Mouse (Mus musculus) CH12.LX (cell line): ENCODE data around the gene Pdzd2. TPM values are rescaled to one million over a fixed set of nuclear protein-coding genes. Genes with fewer than 3 reads are reported as not detected.

Experiments used
- DNase-seq: peaks from one replicate; pipeline ENCODE4 v3.0.0-alpha.2; 2013; ENCODE audit errors: extremely low read depth
- H3K27ac ChIP-seq: 2 replicates; pipeline ENCODE4 v1.5.1; 2012; ENCODE audit warnings: low read depth, mild to moderate bottlenecking, control low read depth, moderate library complexity; ENCODE audit not compliant: insufficient read depth
- H3K27me3 ChIP-seq: replicated peaks from 2 replicates; pipeline ENCODE3; 2012; ENCODE audit warnings: inconsistent platforms
- H3K36me3 ChIP-seq, 2 experiments: replicated peaks in 1 of 2; 2 replicates each; pipeline versions ENCODE3 to v1.6.1; 2012; ENCODE audit warnings: inconsistent platforms in 1 of 2, low read length in 1 of 2, mild to moderate bottlenecking in 1 of 2, mixed read lengths in 1 of 2, moderate library complexity in 1 of 2; ENCODE audit not compliant: control insufficient read depth in 1 of 2, insufficient read depth in 1 of 2
- H3K4me1 ChIP-seq, 2 experiments: 2 replicates each; pipeline ENCODE4 v1.6.1; 2012; ENCODE audit warnings: inconsistent platforms in 1 of 2, moderate library complexity in 1 of 2; ENCODE audit not compliant: insufficient read depth in 2 of 2, control insufficient read depth in 1 of 2
- H3K4me2 ChIP-seq: 2 replicates; pipeline ENCODE4 v1.6.1; 2012; ENCODE audit warnings: low read depth, mild to moderate bottlenecking, control low read depth; ENCODE audit not compliant: poor library complexity, insufficient read depth, severe bottlenecking
- H3K4me3 ChIP-seq, 3 experiments: fragments of 150-350 bp in 1 of 3; sonication (generic) in 1 of 3; replicated peaks in 1 of 3; 2 replicates each; pipeline versions ENCODE3 to v1.5.1; 2011 to 2012; ENCODE audit warnings: low read depth in 2 of 3, low read length in 2 of 3, mild to moderate bottlenecking in 2 of 3, moderate library complexity in 2 of 3, control low read depth in 1 of 3, improper control_type of control experiment in 1 of 3, inconsistent platforms in 1 of 3, mixed read lengths in 1 of 3; ENCODE audit not compliant: poor library complexity in 1 of 3
- H3K79me2 ChIP-seq: replicated peaks from 2 replicates; pipeline ENCODE4 v1.6.1; 2012; ENCODE audit warnings: mild to moderate bottlenecking, moderate library complexity; ENCODE audit not compliant: control insufficient read depth, poor library complexity, insufficient read depth, severe bottlenecking; ENCODE audit errors: extremely low read depth
- H3K9ac ChIP-seq: 2 replicates; pipeline ENCODE4 v1.6.1; 2012; ENCODE audit warnings: low read depth, mild to moderate bottlenecking, control low read depth, moderate library complexity; ENCODE audit not compliant: insufficient read depth
- H3K9me3 ChIP-seq: replicated peaks from 2 replicates; pipeline ENCODE3; 2012; ENCODE audit warnings: low read length, inconsistent platforms, mixed read lengths
- CHD1 ChIP-seq: IDR thresholded peaks from 2 replicates; pipeline ENCODE4 v1.6.1; 2012; ENCODE audit warnings: low read depth, low read length, improper control_type of control experiment, inconsistent platforms
- CTCF ChIP-seq, 2 experiments: IDR thresholded peaks in 1 of 2; conservative IDR thresholded peaks in 1 of 2; 2 replicates each; pipeline ENCODE4 v1.5.1; 2011 to 2012; ENCODE audit warnings: low read depth in 2 of 2, low read length in 2 of 2, improper control_type of control experiment in 1 of 2, inconsistent platforms in 1 of 2, mild to moderate bottlenecking in 1 of 2, moderate library complexity in 1 of 2
- ELF1 ChIP-seq: IDR thresholded peaks from 2 replicates; pipeline ENCODE4 v1.6.1; 2014; ENCODE audit warnings: low read depth, mild to moderate bottlenecking, inconsistent platforms, low read length, improper control_type of control experiment
- HCFC1 ChIP-seq: IDR thresholded peaks from 2 replicates; pipeline ENCODE4 v1.6.1; 2012; ENCODE audit warnings: low read depth, mild to moderate bottlenecking, inconsistent platforms, low read length, improper control_type of control experiment
- IRF4 ChIP-seq: IDR thresholded peaks from 2 replicates; pipeline ENCODE4 v1.6.1; 2014; ENCODE audit warnings: low read depth, mild to moderate bottlenecking, inconsistent platforms, low read length, improper control_type of control experiment
- JUND ChIP-seq: conservative IDR thresholded peaks from 2 replicates; pipeline ENCODE4 v1.6.1; 2011; ENCODE audit warnings: low read depth, low read length, improper control_type of control experiment
- MAFK ChIP-seq: IDR thresholded peaks from 2 replicates; pipeline ENCODE4 v1.6.1; 2011; ENCODE audit warnings: low read length, improper control_type of control experiment; ENCODE audit not compliant: insufficient replicate concordance
- MAZ ChIP-seq: IDR thresholded peaks from 2 replicates; pipeline ENCODE4 v1.6.1; 2012; ENCODE audit warnings: low read depth, mild to moderate bottlenecking, inconsistent platforms, low read length, improper control_type of control experiment, moderate library complexity
- MEF2A ChIP-seq: IDR thresholded peaks from 2 replicates; pipeline ENCODE4 v1.6.1; 2014; ENCODE audit warnings: low read depth, mild to moderate bottlenecking, inconsistent platforms, low read length, improper control_type of control experiment, borderline replicate concordance
- MYC ChIP-seq: IDR thresholded peaks from 2 replicates; pipeline ENCODE4 v1.6.1; 2011; ENCODE audit warnings: low read depth, mild to moderate bottlenecking, improper control_type of control experiment, low read length
- NELFE ChIP-seq: IDR thresholded peaks from 2 replicates; pipeline ENCODE4 v1.6.1; 2011; ENCODE audit warnings: low read depth, low read length, improper control_type of control experiment
- NRF1 ChIP-seq: IDR thresholded peaks from 2 replicates; pipeline ENCODE4 v1.6.1; 2014; ENCODE audit warnings: low read depth, mild to moderate bottlenecking, inconsistent platforms, low read length, improper control_type of control experiment, moderate library complexity
- PAX5 ChIP-seq: IDR thresholded peaks from 2 replicates; pipeline ENCODE4 v1.6.1; 2012; ENCODE audit warnings: low read length, inconsistent platforms, mixed read lengths
- POLR2AphosphoS2 ChIP-seq: IDR thresholded peaks from 2 replicates; pipeline ENCODE4 v1.6.1; 2011; ENCODE audit warnings: low read depth, low read length, improper control_type of control experiment
- RAD21 ChIP-seq: IDR thresholded peaks from 2 replicates; pipeline ENCODE4 v1.6.1; 2011; ENCODE audit warnings: low read depth, mild to moderate bottlenecking, low read length, improper control_type of control experiment, moderate library complexity
- RCOR1 ChIP-seq: conservative IDR thresholded peaks from 2 replicates; pipeline ENCODE4 v1.6.1; 2012; ENCODE audit warnings: low read depth, mild to moderate bottlenecking, inconsistent platforms, low read length, improper control_type of control experiment
- TBP ChIP-seq: conservative IDR thresholded peaks from 2 replicates; pipeline ENCODE4 v1.6.1; 2011; ENCODE audit warnings: low read depth, low read length, improper control_type of control experiment
- TCF12 ChIP-seq: IDR thresholded peaks from 2 replicates; pipeline ENCODE4 v1.6.1; 2014; ENCODE audit warnings: low read depth, mild to moderate bottlenecking, inconsistent platforms, low read length, improper control_type of control experiment
- UBTF ChIP-seq: IDR thresholded peaks from 2 replicates; pipeline ENCODE4 v1.6.1; 2012; ENCODE audit warnings: low read depth, mild to moderate bottlenecking, inconsistent platforms, low read length, improper control_type of control experiment, moderate library complexity
- USF1 ChIP-seq: IDR thresholded peaks from 2 replicates; pipeline ENCODE4 v1.6.1; 2014; ENCODE audit warnings: low read depth, mild to moderate bottlenecking, inconsistent platforms, low read length, improper control_type of control experiment
- ZKSCAN1 ChIP-seq: IDR thresholded peaks from 2 replicates; pipeline ENCODE4 v1.6.1; 2012; ENCODE audit warnings: low read depth, inconsistent platforms, low read length, improper control_type of control experiment, borderline replicate concordance
- ZMIZ1 ChIP-seq: IDR thresholded peaks from 2 replicates; pipeline ENCODE4 v1.6.1; 2012; ENCODE audit warnings: low read depth, mild to moderate bottlenecking, inconsistent platforms, low read length, improper control_type of control experiment
- dilution Hi-C: fragments of 300-500 bp; cut with MboI; formaldehyde crosslinking; loops from 2 replicates; pipeline ENCODE4 v1.14.3; 2020; ENCODE audit warnings: low sequenced_read_pairs; ENCODE audit not compliant: extremely low pct_unique_long_range_greater_than_20kb, extremely low pct_ligation_motif_present
- in situ Hi-C: fragments of 300-500 bp; cut with MboI; formaldehyde crosslinking; loops from 3 replicates; pipeline ENCODE4 v1.14.3; 2019; ENCODE audit warnings: low sequenced_read_pairs, low pct_ligation_motif_present, low pct_unique_long_range_greater_than_20kb, mixed read lengths
- polyA plus RNA-seq: library from polyadenylated mRNA; unstranded; fragments of >175 nt; gene quantifications from 2 replicates; pipeline ENCODE4 v1.2.1, GENCODE M21; 2012; ENCODE audit warnings: low read depth; ENCODE audit not compliant: insufficient read length
- total RNA-seq, 2 experiments: library from RNA; depleted of rRNA; stranded (reverse); fragments of 300-350 nt in 1 of 2; fragments of >200 nt in 1 of 2; gene quantifications; 2 replicates each; pipeline ENCODE4 v1.2.3; 2012 to 2014

The Pdzd2 gene
- total and polyA plus RNA-seq, 3 experiments, result 0.04 to 0.24 (median 0.17) TPM

DNA sequence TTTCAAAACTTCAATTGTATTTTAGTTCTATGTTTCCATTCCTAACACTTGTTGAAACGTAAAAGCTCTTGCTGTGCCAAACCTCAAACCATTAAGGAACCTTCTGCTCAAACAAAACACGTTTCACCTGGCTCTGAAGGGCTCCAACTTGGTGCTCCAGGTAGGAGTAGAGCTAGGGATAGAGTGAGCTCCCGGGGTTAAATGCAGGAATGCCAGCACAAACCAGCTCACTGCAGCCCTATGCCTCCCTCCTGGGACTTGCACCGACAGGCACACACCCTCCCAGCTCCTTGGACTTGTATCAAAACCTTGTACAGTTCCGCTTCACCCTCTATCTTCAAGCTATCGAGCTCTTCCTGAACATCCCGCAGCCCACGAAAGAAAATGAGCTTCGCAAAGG, 189.3 kb downstream of the Pdzd2 start:
- TF ChIP-seq JUND (no peak), USF1 (no peak), UBTF (no peak), POLR2AphosphoS2 (no peak), NRF1 (no peak), CHD1 (no peak), NELFE (no peak), MAFK (no peak), HCFC1 (no peak)
- no peaks in the 10 kb centered on the region for H3K4me1 ChIP-seq
- no peaks in the 10 kb centered on the region for H3K79me2 ChIP-seq
- H3K4me2 ChIP-seq, result no peak overlapping the region
- H3K9me3 ChIP-seq, result no peaks in the 10 kb centered on the region
- H3K9ac ChIP-seq, result no peak overlapping the region
- H3K27me3 ChIP-seq, result no peaks in the 10 kb centered on the region
- in situ Hi-C loops (no loop called here), dilution Hi-C loops (no loop called here)
- H3K27ac ChIP-seq, result no peak overlapping the region
- H3K4me3 ChIP-seq, result no peak overlapping the region
- no peaks in the 10 kb centered on the region for H3K36me3 ChIP-seq
- no peak for DNase-seq

DNA sequence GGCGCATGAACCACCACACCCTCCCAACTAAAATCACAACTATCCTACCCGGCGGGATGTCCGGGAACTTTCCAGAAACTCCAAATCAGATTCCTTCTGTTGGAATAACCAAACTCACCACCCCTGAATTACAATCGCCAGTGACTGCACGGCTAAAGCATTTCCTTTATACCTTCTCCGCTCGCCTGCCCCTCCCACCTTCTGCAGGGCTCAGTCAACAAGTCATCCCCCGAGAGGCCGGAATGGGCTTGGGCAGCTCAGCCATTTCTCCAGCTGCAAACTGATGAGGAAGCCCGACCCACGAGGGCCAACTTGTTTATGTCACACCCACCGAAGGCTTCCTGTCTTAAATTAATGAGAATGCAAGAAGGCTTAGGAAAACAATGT, 189.8 kb downstream of the Pdzd2 start:
- Histone ChIP-seq H3K9me3 (no peaks in the 10 kb centered on the region), H3K36me3 (no peaks in the 10 kb centered on the region), H3K4me2 (no peak overlapping the region), H3K9ac (no peak overlapping the region), H3K27ac (no peak overlapping the region), H3K4me1 (no peaks in the 10 kb centered on the region), H3K27me3 (no peaks in the 10 kb centered on the region), H3K79me2 (no peaks in the 10 kb centered on the region), H3K4me3 (no peak overlapping the region)
- in situ Hi-C loops, result no loop called here
- TF ChIP-seq MEF2A (no peak), MYC (no peak), PAX5 (no peak), ELF1 (no peak), USF1 (no peak), MAZ (no peak), ZMIZ1 (no peak), POLR2AphosphoS2 (no peak), RCOR1 (no peak), NRF1 (no peak), UBTF (no peak), CTCF (conservative IDR thresholded peaks at IDR 0.05 in 1 of 2, IDR thresholded peaks at IDR 0.05 in 1 of 2; ENCODE audit: low read depth in 2 of 2, low read length in 2 of 2) (no peak), ZKSCAN1 (no peak), RAD21 (no peak), TCF12 (no peak), MAFK (no peak), TBP (no peak), IRF4 (no peak)
- dilution Hi-C loops, result no loop called here
- DNase-seq, result no peak
